Mouse (Mus musculus) lung, adult 2 months (tissue): ENCODE data around the gene Paqr9.

ENCODE experiments used
- CTCF ChIP-seq: fragments of 200-500 bp; IDR thresholded peaks from 2 replicates; pipeline ENCODE4 v1.5.1; 2011; ENCODE audit warnings: mild to moderate bottlenecking, low read length, control low read depth; ENCODE audit not compliant: insufficient read depth
- POLR2A ChIP-seq: fragments of 200-500 bp; IDR thresholded peaks from 2 replicates; pipeline ENCODE4 v1.6.1; 2011; ENCODE audit warnings: low read depth, mild to moderate bottlenecking, control low read depth, low read length, borderline replicate concordance; ENCODE audit errors: extremely low read depth

- TF ChIP-seq CTCF (no peak), POLR2A (no peak)
These were observed 37.9 kb upstream of the Paqr9 start for GRCm38 (mm10) chr9:95521566-95521965.
